Mouse (Mus musculus) small intestine, adult 2 months (tissue): ENCODE results near the gene Traf1. TPM values are rescaled to one million over a fixed set of nuclear protein-coding genes. Genes with fewer than 3 reads are reported as not detected.

ENCODE experiments used
- H3K27ac ChIP-seq: fragments of 200-500 bp; 2 replicates; pipeline ENCODE4 v1.5.1; 2012; ENCODE audit warnings: low read depth, low read length, control low read depth, inconsistent platforms; ENCODE audit not compliant: insufficient read depth
- H3K27me3 ChIP-seq: fragments of 200-500 bp; 2 replicates; pipeline ENCODE4 v1.6.1; 2012; ENCODE audit warnings: mild to moderate bottlenecking, moderate library complexity, low read length, inconsistent platforms; ENCODE audit not compliant: control insufficient read depth, insufficient read depth
- H3K36me3 ChIP-seq: fragments of 200-500 bp; 2 replicates; pipeline ENCODE4 v1.6.1; 2012; ENCODE audit warnings: mild to moderate bottlenecking, low read length, control low read depth, inconsistent platforms; ENCODE audit not compliant: control insufficient read depth, insufficient read depth
- H3K4me1 ChIP-seq: fragments of 200-500 bp; 2 replicates; pipeline ENCODE4 v1.6.1; 2012; ENCODE audit warnings: low read length, inconsistent platforms, mixed read lengths; ENCODE audit not compliant: control insufficient read depth, insufficient read depth, insufficient read length
- H3K4me3 ChIP-seq: fragments of 200-500 bp; 2 replicates; pipeline ENCODE4 v1.5.1; 2012; ENCODE audit warnings: low read depth, mild to moderate bottlenecking, control low read depth, inconsistent platforms, low read length, moderate library complexity
- CTCF ChIP-seq: fragments of 200-500 bp; IDR thresholded peaks from 2 replicates; pipeline ENCODE4 v1.5.1; 2012; ENCODE audit warnings: low read depth, mild to moderate bottlenecking, control low read depth, inconsistent platforms, low read length, moderate library complexity, mixed read lengths; ENCODE audit not compliant: insufficient replicate concordance, insufficient read length; ENCODE audit errors: extremely low read depth
- POLR2A ChIP-seq: fragments of 200-500 bp; IDR thresholded peaks from 2 replicates; pipeline ENCODE4 v1.6.1; 2012; ENCODE audit warnings: low read depth, mild to moderate bottlenecking, control low read depth, inconsistent platforms, low read length, moderate library complexity
- WGBS: fragments of 180-500 bp; shearing (Covaris S2); methylation state at CpG from one replicate; pipeline ENCODE4 v1.1.7; 2018; 5-methylcytosine and 5-hydroxymethylcytosine counted together
- polyA plus RNA-seq: library from polyadenylated mRNA; depleted of rRNA; stranded (reverse); fragments of >200 nt; gene quantifications from 2 replicates; pipeline ENCODE4 v1.2.3, GENCODE M21; 2012

The Traf1 gene
- polyA plus RNA-seq, 1 experiment = 6.1 TPM

- H3K4me3 ChIP-seq = no peak overlapping the region
- no peaks in the 10 kb centered on the region for H3K27me3 ChIP-seq
- no peaks in the 10 kb centered on the region for H3K36me3 ChIP-seq
- 70% methylated on average over 4 of the region's 4 CpGs for WGBS
- no peak overlapping the region for H3K27ac ChIP-seq
- TF ChIP-seq CTCF (no peak), POLR2A (no peak)
- no peaks in the 10 kb centered on the region for H3K4me1 ChIP-seq
Observed at GRCm38 (mm10) chr2:34953018-34953417, 8.6 kb downstream of the Traf1 start.

- TF ChIP-seq POLR2A (no peak), CTCF (no peak)
- Histone ChIP-seq H3K27ac (no peak overlapping the region), H3K4me1 (no peaks in the 10 kb centered on the region), H3K36me3 (no peaks in the 10 kb centered on the region), H3K4me3 (no peak overlapping the region), H3K27me3 (no peaks in the 10 kb centered on the region)
Observed at GRCm38 (mm10) chr2:34951469-34951868, 10.1 kb downstream of the Traf1 start.

- no peaks in the 10 kb centered on the region for H3K4me1 ChIP-seq
- H3K27ac ChIP-seq = no peak overlapping the region
- no peaks in the 10 kb centered on the region for H3K36me3 ChIP-seq
- no peak overlapping the region for H3K4me3 ChIP-seq
- H3K27me3 ChIP-seq = no peaks in the 10 kb centered on the region
- WGBS = 24% methylated on average over 2 of the region's 2 CpGs
- TF ChIP-seq CTCF = no peak
- TF ChIP-seq POLR2A = no peak
Observed at GRCm38 (mm10) chr2:34948622-34949021, 12.9 kb downstream of the Traf1 start.

GRCm38 (mm10) chr2:34946046-34946445 lies 15.5 kb downstream of the Traf1 start:
- 75% methylated on average over 4 of the region's 4 CpGs for WGBS
- H3K4me3 ChIP-seq = no peak overlapping the region
- no peaks in the 10 kb centered on the region for H3K27me3 ChIP-seq
- no peak overlapping the region for H3K27ac ChIP-seq
- H3K4me1 ChIP-seq = no peaks in the 10 kb centered on the region
- H3K36me3 ChIP-seq = no peaks in the 10 kb centered on the region
- no peak for TF ChIP-seq POLR2A
- TF ChIP-seq CTCF = no peak

GRCm38 (mm10) chr2:34945580-34945979 lies 16.0 kb downstream of the Traf1 start:
- Histone ChIP-seq H3K4me1 (no peaks in the 10 kb centered on the region), H3K36me3 (no peaks in the 10 kb centered on the region), H3K27ac (no peak overlapping the region), H3K27me3 (no peaks in the 10 kb centered on the region), H3K4me3 (no peak overlapping the region)
- TF ChIP-seq CTCF (no peak), POLR2A (no peak)
- 74% methylated on average over 4 of the region's 4 CpGs for WGBS

- WGBS = 23% methylated on average over 8 of the region's 8 CpGs
- no peak overlapping the region for H3K4me3 ChIP-seq
- no peaks in the 10 kb centered on the region for H3K4me1 ChIP-seq
- no peaks in the 10 kb centered on the region for H3K36me3 ChIP-seq
- no peak overlapping the region for H3K27ac ChIP-seq
- H3K27me3 ChIP-seq = no peaks in the 10 kb centered on the region
- no peak for TF ChIP-seq CTCF
- no peak for TF ChIP-seq POLR2A
Observed at GRCm38 (mm10) chr2:34944761-34945160, 16.8 kb downstream of the Traf1 start.

- 80% methylated on average over 13 of the region's 13 CpGs for WGBS
- no peaks in the 10 kb centered on the region for H3K27me3 ChIP-seq
- no peaks in the 10 kb centered on the region for H3K4me1 ChIP-seq
- TF ChIP-seq POLR2A (no peak), CTCF (no peak)
- H3K36me3 ChIP-seq = no peaks in the 10 kb centered on the region
- H3K27ac ChIP-seq = no peak overlapping the region
- no peak overlapping the region for H3K4me3 ChIP-seq
Observed at GRCm38 (mm10) chr2:34943556-34944120, 17.9 kb downstream of the Traf1 start.

GRCm38 (mm10) chr2:34941061-34941675 lies 20.4 kb downstream of the Traf1 start:
- H3K36me3 ChIP-seq = no peaks in the 10 kb centered on the region
- H3K4me1 ChIP-seq = peaks cover 3% of the 10 kb centered on the region
- H3K27ac ChIP-seq = no peak overlapping the region
- TF ChIP-seq POLR2A (no peak), CTCF (no peak)
- no peaks in the 10 kb centered on the region for H3K27me3 ChIP-seq
- WGBS = 77% methylated on average over 11 of the region's 11 CpGs
- H3K4me3 ChIP-seq = no peak overlapping the region
